Mouse (Mus musculus): ENCODE results near the gene Coq8a. TPM values are rescaled to one million over a fixed set of nuclear protein-coding genes. Genes with fewer than 3 reads are reported as not detected.
A peak's percentile ranks its signal among the peaks of the same experiment; 100 is the strongest.

Coq8a gene
- 5.7 and 7.8 TPM in 2 replicates for polyA plus RNA-seq (2015; fragmentation: Nextera tagmentation; extraction: Ambion mirVana)

DNA sequence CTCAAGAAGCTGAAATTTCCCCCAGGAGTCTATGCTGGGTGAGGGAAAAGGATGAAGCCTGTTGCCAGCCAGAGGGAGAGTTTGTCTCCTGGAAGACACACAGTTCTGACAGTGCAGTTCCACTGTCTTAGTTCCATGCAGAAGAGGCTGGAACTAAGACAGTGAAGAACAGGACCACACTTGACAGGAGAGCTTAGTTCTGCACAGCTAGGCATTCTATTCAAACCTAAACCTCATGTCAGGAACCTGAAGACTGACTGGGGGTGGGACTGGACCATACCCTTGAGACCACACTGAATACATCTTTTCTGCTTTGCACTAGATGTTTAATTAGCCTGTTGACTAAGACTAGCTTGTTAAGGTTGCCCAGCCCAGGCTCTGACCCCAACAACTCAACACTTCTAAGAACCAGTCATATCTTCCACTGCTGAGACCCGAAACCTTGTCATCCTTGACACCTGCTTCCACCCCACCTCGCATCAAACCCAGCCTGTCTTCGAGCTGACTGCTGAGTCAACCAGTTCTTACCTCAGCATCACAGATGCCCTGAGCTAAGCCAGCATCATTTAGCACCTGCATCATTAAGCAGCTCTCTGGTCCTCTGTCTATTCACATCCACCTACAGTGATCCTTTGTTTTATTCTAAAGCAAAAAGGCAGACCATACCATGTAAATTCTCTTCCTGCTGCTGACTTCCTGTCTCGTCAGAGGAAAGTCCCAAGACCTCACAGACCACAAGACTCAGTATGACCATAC lies at the start of gene Coq8a:
Coq8a (minus strand) TSS at position 644 of the 756 bp plus-strand sequence.
- Histone ChIP-seq H3K9me3 (peaks cover 1% of the 10 kb centered on the region; the same call in 1 of the 2 replicates), H3K27me3 (peaks cover 11% of the 10 kb centered on the region; the same call in 1 of the 2 replicates), H3K4me1 (peaks cover 13% of the 10 kb centered on the region), H3K9ac (no peak within 1 kb of the TSS), H3K36me3 (no peaks in the 10 kb centered on the region), H3K4me2 (replicated peaks) (no peak within 1 kb of the TSS), H3K4me3 (no peak within 1 kb of the TSS), H3K27ac (no peak within 1 kb of the TSS)
- no peak for ATAC-seq (ENCODE audit: low FRiP score, low read depth)
- 68% methylated on average over 4 of the region's 4 CpGs for WGBS

DNA sequence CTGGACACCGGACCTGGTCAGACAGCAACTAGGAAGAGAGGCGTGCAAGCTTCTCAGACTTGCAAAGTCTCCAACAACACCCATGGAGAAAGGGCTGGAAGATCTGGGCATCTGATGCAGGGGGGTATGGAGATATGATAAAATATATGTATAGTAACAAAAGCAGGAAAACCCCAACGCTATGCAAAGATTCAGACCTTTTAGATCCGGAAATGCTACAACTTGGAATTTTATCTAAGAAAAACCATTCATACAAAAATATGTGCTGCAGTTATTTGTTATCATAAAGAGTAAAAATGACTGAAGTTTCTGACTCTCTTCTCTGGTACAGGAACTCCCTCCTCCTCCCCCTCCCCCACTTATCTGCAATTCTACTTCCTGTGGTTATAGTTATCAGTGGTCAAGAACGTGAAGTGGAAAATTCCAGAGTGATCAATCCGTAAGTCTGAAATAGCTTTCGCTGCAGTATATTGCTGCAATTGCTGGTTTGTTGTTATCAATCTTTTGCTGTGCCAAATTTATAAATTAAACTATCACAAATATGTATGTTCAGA lies 49.3 kb upstream of the Coq8a start:
- H3K27me3 ChIP-seq: no peaks in the 10 kb centered on the region
- H3K9me3 ChIP-seq: no peaks in the 10 kb centered on the region
- H3K9ac ChIP-seq: no peak overlapping the region
- H3K4me1 ChIP-seq: peaks cover 10% of the 10 kb centered on the region
- no peak for ATAC-seq (ENCODE audit: low FRiP score, low read depth)
- H3K27ac ChIP-seq: no peak overlapping the region
- H3K36me3 ChIP-seq: no peaks in the 10 kb centered on the region
- H3K4me3 ChIP-seq: no peak overlapping the region
- no peak overlapping the region for H3K4me2 ChIP-seq (replicated peaks)
- 85% methylated on average over 7 of the region's 7 CpGs for WGBS

DNA sequence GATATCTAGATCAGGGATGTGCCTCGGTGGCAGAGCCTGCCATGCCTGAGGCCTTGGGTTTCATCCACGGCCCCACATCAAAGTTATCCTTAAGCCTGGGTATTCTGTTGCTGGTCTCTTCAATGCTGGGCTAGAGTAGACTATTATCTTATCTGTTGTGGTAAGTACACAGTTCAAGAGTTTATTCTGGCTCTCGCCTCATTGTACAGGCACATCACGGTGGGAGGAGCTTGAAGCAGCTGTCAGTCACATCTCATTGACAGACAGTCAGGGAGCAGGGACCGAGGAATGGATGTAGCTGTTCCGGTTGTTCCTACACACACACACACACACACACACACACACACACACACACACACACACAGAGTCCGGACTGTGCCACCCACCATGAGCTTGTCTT lies 48.5 kb upstream of the Coq8a start:
- Histone ChIP-seq H3K36me3 (0 out of 2 replicates have a peak, but pooled peaks cover 3% of the 10 kb centered on the region), H3K4me3 (no peak overlapping the region), H3K27ac (no peak overlapping the region), H3K27me3 (no peaks in the 10 kb centered on the region), H3K9ac (no peak overlapping the region), H3K9me3 (no peaks in the 10 kb centered on the region), H3K4me1 (peaks cover 10% of the 10 kb centered on the region), H3K4me2 (replicated peaks) (no peak overlapping the region)
- 87% methylated on average over 7 of the region's 7 CpGs for WGBS
- no peak for ATAC-seq (ENCODE audit: low FRiP score, low read depth)

DNA sequence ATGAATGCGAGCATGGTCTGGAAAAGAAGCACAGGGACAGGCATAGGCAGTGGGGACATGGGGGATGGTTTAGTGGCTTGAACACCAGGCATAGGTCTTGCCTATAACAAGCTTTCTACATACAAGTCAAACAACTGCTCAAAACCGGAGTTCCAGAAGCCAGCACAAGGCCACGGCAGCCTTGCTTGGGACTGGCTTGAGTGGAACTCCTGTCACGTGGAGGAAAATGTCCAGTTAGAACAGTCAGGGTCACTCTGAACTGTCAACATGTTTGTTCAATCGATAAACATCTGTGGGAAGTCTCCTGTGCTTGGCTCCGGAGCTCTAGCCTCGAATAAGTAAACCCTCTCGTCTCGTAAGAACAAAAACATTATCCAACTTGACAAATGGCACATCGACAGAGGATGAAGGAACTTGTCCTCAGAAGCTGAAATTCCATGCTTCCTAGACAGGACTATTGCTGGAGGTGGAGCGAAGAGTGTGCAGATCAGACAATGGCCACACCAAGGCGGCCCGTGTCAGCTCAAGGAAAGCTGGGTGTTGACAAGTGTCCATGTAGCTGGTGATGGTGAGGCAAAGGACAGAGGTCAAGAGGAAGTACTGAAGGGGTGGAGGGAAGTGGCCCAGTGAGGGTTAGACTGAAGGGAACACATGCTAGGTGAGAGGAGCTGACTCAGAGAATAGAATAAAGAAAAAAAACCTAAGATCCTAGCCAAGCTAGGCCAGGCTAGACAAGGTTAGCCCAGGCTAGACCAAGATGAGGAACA lies 46.5 kb upstream of the Coq8a start:
- H3K9me3 ChIP-seq: no peaks in the 10 kb centered on the region
- 88% methylated on average over 13 of the region's 13 CpGs for WGBS
- no peak overlapping the region for H3K27ac ChIP-seq
- no peak overlapping the region for H3K9ac ChIP-seq
- H3K4me1 ChIP-seq: peaks cover 10% of the 10 kb centered on the region
- H3K27me3 ChIP-seq: no peaks in the 10 kb centered on the region
- 0 out of 2 replicates have a peak, but pooled peaks cover 3% of the 10 kb centered on the region for H3K36me3 ChIP-seq
- no peak overlapping the region for H3K4me3 ChIP-seq
- H3K4me2 ChIP-seq (replicated peaks): no peak overlapping the region
- no peak for ATAC-seq (ENCODE audit: low FRiP score, low read depth)

DNA sequence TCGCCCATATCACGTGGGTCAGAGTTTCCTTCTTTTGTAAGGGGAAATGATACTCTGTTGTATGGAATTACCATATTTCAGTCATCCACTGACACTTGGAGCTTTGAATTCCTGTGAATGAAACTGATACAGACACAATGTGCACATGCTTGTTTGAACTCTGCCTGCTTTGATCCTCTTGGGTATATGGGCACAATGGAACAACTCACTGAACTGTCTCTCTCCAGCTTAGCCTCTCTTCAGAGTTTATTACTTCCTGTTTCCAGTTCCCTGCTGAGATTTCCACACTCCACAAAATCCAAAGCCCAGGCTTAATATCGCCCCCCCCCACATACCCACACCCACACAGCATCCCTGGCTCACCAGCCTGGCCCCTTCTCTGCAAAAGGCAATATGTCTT lies 32.3 kb upstream of the Coq8a start:
- H3K9me3 ChIP-seq: no peaks in the 10 kb centered on the region
- H3K27me3 ChIP-seq: no peaks in the 10 kb centered on the region
- H3K9ac ChIP-seq: no peak overlapping the region
- no peak overlapping the region for H3K4me3 ChIP-seq
- no peak overlapping the region for H3K27ac ChIP-seq
- ATAC-seq (ENCODE audit: low FRiP score, low read depth): no peak
- peaks cover 4% of the 10 kb centered on the region; the same call in 1 of the 2 replicates for H3K36me3 ChIP-seq
- 60% methylated on average over 3 of the region's 3 CpGs for WGBS
- no peak overlapping the region for H3K4me2 ChIP-seq (replicated peaks)
- H3K4me1 ChIP-seq: peaks cover 13% of the 10 kb centered on the region

DNA sequence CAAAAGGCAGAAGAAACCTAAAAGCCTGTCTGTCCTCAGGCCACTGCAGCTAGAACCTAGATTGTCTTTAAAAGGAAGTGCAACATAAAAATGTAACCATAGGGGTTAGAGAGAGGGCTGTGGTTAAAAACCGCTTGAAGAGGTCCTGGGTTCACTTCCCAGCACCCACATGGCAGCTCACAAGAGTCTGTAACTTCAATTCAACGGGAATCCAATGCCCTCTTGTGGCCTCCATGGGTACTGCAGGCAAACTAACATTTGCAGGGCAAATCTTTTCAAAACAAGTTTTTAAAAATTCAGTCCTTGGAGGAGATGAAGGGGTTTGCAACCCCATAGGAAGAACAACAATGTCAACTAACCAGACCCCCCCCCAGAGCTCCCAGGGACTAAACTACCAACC lies 31.2 kb upstream of the Coq8a start:
- ATAC-seq (ENCODE audit: low FRiP score, low read depth): no peak
- Histone ChIP-seq H3K27me3 (no peaks in the 10 kb centered on the region), H3K36me3 (peaks cover 4% of the 10 kb centered on the region; the same call in 1 of the 2 replicates), H3K4me2 (replicated peaks) (no peak overlapping the region), H3K4me3 (no peak overlapping the region), H3K4me1 (peaks cover 21% of the 10 kb centered on the region), H3K9me3 (no peaks in the 10 kb centered on the region), H3K9ac (no peak overlapping the region), H3K27ac (no peak overlapping the region)
- 32% methylated on average over 2 of the region's 2 CpGs for WGBS

DNA sequence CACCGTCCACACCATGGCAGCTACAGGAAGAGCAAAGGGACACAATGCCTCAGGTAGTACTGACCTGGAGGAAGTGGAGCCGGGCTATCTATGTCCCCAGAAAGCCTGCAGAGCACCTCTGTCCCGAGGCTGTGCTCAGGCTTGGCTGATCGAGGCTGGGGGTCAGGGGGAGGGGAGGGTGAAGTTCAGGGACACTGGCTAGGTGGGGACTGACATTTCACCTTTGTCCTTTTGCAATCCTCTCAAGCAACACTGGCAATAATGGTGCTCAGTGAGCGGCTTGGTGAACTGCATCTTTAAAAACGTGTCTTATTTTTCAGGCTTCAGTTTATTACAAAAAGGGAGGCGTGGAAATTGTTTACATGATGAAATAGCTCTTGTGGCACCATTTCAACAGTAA lies 30.5 kb upstream of the Coq8a start:
- Histone ChIP-seq H3K27ac (no peak overlapping the region), H3K27me3 (no peaks in the 10 kb centered on the region), H3K4me3 (no peak overlapping the region), H3K36me3 (peaks cover 4% of the 10 kb centered on the region; the same call in 1 of the 2 replicates), H3K9me3 (no peaks in the 10 kb centered on the region), H3K4me1 (peaks cover 28% of the 10 kb centered on the region), H3K9ac (no peak overlapping the region), H3K4me2 (replicated peaks) (no peak overlapping the region)
- WGBS: 85% methylated on average over 7 of the region's 7 CpGs
- no peak for ATAC-seq (ENCODE audit: low FRiP score, low read depth)

DNA sequence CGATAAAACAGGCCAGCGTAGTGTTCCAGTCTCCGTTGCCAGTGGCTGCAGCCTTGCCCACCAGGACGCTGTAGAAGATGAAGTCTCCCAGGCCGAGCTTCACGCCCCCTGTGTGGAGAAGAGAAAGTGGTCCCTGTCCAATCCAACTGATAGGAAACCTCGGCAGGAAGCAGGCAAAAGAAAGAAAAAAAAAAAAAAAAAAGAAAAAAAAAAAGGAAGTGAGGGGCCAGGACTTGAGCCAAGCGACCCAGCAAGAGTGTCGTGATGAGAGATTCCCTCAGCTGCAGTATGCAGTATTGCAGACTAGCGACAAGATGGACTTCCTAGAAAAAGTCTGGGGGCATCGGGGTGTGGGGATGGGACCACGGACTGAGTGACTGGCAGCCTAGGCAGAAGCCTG lies 29.5 kb upstream of the Coq8a start:
- Histone ChIP-seq H3K9ac (no peak overlapping the region), H3K4me1 (peaks cover 28% of the 10 kb centered on the region), H3K4me3 (no peak overlapping the region), H3K27me3 (no peaks in the 10 kb centered on the region), H3K36me3 (no peaks in the 10 kb centered on the region), H3K4me2 (replicated peaks) (no peak overlapping the region), H3K9me3 (no peaks in the 10 kb centered on the region), H3K27ac (no peak overlapping the region)
- ATAC-seq (ENCODE audit: low FRiP score, low read depth): no peak
- 87% methylated on average over 12 of the region's 12 CpGs for WGBS

DNA sequence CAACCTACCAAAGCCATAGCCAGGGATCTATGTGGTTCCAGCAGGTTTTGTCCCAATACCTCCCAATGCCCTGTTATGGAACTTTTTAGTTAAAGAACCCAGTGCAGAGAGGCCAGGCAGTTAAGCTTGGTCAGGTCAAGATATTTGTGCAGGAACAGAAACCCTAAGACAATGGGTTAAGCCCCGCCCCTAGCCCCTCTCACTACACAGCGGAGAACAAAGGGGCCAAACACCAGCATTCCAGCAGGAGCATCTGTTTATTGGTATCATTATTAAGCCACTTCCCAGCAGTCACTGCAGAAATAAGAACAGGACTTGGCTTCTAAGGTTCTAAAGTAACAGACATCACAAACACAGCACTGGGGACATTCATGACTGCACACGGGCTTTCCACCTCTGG lies 27.4 kb upstream of the Coq8a start:
- Histone ChIP-seq H3K27me3 (no peaks in the 10 kb centered on the region), H3K4me1 (peaks cover 21% of the 10 kb centered on the region), H3K4me2 (replicated peaks) (peak overlapping the region; percentile 72), H3K9ac (no peak overlapping the region), H3K36me3 (no peaks in the 10 kb centered on the region), H3K27ac (peak overlapping the region; percentile 69; the same call in 1 of the 2 replicates), H3K4me3 (0 out of 2 replicates have a peak overlapping the region, but pooled peaks have one; percentile 47), H3K9me3 (no peaks in the 10 kb centered on the region)
- ATAC-seq (ENCODE audit: low FRiP score, low read depth): no peak
- WGBS: 78% methylated on average over 3 of the region's 3 CpGs

DNA sequence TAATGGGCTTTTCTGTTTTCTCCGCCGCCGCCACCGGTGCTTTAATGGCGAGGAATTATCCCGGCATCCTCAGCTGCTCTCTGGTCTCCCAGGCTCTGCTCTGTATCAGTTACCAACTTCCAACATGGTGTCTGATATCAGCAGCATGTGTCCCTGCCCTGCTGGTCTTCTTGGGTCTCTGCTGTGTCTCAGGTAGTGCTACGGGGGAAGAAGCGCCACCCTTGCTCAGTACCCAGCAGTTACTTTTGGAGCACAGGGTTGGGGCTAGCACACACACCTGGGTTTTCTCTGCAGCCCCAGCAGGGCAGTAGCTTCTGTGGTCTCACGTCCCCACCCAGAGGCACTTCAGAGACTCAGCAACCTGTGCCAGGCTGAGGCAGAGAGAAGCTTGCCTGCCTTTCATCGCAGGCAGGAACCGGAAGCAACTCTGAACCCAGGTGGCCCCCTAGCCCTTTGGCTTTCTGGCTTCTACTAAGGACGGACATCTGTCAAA lies 26.9 kb upstream of the Coq8a start:
- 7% methylated on average over 12 of the region's 12 CpGs for WGBS
- H3K27me3 ChIP-seq: no peaks in the 10 kb centered on the region
- H3K4me2 ChIP-seq (replicated peaks): peak overlapping the region; percentile 72
- peak overlapping the region; percentile 59 for H3K9ac ChIP-seq
- H3K36me3 ChIP-seq: no peaks in the 10 kb centered on the region
- H3K27ac ChIP-seq: peak overlapping the region; percentile 69
- no peaks in the 10 kb centered on the region for H3K9me3 ChIP-seq
- peak; percentile 35 for ATAC-seq (ENCODE audit: low FRiP score, low read depth)
- H3K4me3 ChIP-seq: peak overlapping the region; percentile 47
- peaks cover 16% of the 10 kb centered on the region for H3K4me1 ChIP-seq

DNA sequence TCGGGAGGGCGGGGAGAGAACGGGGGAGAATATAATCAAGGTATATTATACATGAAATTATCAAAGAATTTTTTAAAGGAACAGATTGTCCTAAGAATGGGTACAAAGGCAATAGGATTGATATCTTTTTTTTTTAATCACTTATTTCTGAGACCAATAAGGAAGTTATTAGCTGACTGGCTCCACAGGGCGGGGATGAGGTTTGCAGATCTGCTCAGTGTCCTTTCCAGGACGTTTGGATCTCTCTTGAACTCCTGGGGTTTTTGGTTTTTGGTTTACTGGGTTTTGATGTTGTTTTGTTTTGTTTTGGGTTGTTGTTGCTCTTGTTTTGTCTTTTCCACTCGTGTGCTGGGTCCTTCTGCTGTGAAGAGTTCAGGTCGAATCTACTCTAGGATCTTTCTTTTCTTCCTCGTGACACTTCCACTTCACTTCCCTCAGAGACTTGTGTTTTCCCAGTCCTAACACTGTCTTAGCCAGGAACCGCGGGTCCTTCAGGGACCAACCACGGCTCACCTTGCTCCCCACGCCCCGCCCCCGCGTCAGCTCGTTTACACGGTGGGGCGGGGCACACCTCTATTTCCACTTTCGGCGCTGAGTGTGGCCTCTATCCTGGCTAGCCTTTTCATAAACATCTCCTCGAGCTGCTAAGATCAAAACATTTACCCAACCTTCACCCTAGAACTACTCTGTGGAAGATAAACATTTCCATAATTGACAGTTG lies 26.3 kb upstream of the Coq8a start:
- H3K9ac ChIP-seq: peak overlapping the region; percentile 59
- no peak overlapping the region for H3K27ac ChIP-seq

More for the DNA sequence above, 26.3 kb upstream of the Coq8a start:
- Histone ChIP-seq H3K4me1 (peaks cover 15% of the 10 kb centered on the region), H3K4me3 (peak overlapping the region; percentile 47), H3K4me2 (replicated peaks) (peak overlapping the region; percentile 72), H3K9me3 (no peaks in the 10 kb centered on the region), H3K27me3 (no peaks in the 10 kb centered on the region), H3K36me3 (no peaks in the 10 kb centered on the region)
- ATAC-seq (ENCODE audit: low FRiP score, low read depth): peak; percentile 85
- WGBS: 15% methylated on average over 21 of the region's 21 CpGs
